Mouse (Mus musculus): ENCODE results near the gene Olfr220.

GRCm38 (mm10) chr1:174434121-174434520, 7.8 kb upstream of the Olfr220 start:
- TF ChIP-seq POLR2A (IDR thresholded peaks at IDR 0.05; ENCODE audit: insufficient read depth, low read length) (no peak), CTCF (IDR thresholded peaks at IDR 0.05; ENCODE audit: low read depth, low read length) (no peak)

Data from ES-Bruce4 (cell line).